Mouse (Mus musculus): ENCODE results near the gene Mphosph9. TPM values are rescaled to one million over a fixed set of nuclear protein-coding genes. Genes with fewer than 3 reads are reported as not detected.
"Not testable (repeated sequence)": the region's sequence is repeated elsewhere in the genome, so short reads cannot be mapped to it uniquely, and the experiment has no call there.

Gene Mphosph9
- total RNA-seq (2021) = 1 to 10 TPM; 7.7 to 9.7 TPM
- long read RNA-seq, experiment 1, full-length matches to known transcripts = 1 of 8 reads
- long read RNA-seq, experiment 1, partial matches to known transcripts = 2 of 8 reads
- long read RNA-seq, experiment 1, other reads (novel, unspliced or antisense) = 5 of 8 reads
- long read RNA-seq, experiment 2, partial matches to known transcripts = 0 of 7 reads
- long read RNA-seq, experiment 2, other reads (novel, unspliced or antisense) = 7 of 7 reads

GRCm38 (mm10) chr5:124327510-124328364, at the start of gene Mphosph9, which contains the start of gene 2810006K23Rik:
Gene Mphosph9 (minus strand): TSS chr5:124327972.
Gene 2810006K23Rik (plus strand): TSS chr5:124328089.
- peak; percentile 98 to 99 for DNase-seq (ENCODE audit: low spot score in 2 of 2)

GRCm38 (mm10) chr5:124377149-124377548, 49.4 kb upstream of the Mphosph9 start:
- DNase-seq (ENCODE audit: low spot score in 2 of 2) = no peak

GRCm38 (mm10) chr5:124376401-124376800, 48.6 kb upstream of the Mphosph9 start:
- DNase-seq (ENCODE audit: low spot score in 2 of 2) = no peak

- DNase-seq (ENCODE audit: low spot score in 2 of 2) = no peak
Observed at GRCm38 (mm10) chr5:124374298-124374697, 46.5 kb upstream of the Mphosph9 start.

- DNase-seq (ENCODE audit: low spot score in 2 of 2) = no peak
Observed at GRCm38 (mm10) chr5:124366721-124367120, 38.9 kb upstream of the Mphosph9 start.

- no peak for DNase-seq (ENCODE audit: low spot score in 2 of 2)
Observed at GRCm38 (mm10) chr5:124365754-124366153, 38.0 kb upstream of the Mphosph9 start.

GRCm38 (mm10) chr5:124364173-124364918, 36.6 kb upstream of the Mphosph9 start:
- no peak for DNase-seq (ENCODE audit: low spot score in 2 of 2)

- not testable (repeated sequence) for DNase-seq (ENCODE audit: low spot score in 2 of 2)
Observed at GRCm38 (mm10) chr5:124362982-124363381, 35.2 kb upstream of the Mphosph9 start, which contains the start of gene Cdk2ap1. Gene Cdk2ap1 (minus strand): TSS chr5:124363082.

GRCm38 (mm10) chr5:124359641-124360040, 31.9 kb upstream of the Mphosph9 start:
- no peak for DNase-seq (ENCODE audit: low spot score in 2 of 2)

- DNase-seq (ENCODE audit: low spot score in 2 of 2) = no peak
Observed at GRCm38 (mm10) chr5:124356695-124357094, 28.9 kb upstream of the Mphosph9 start.

GRCm38 (mm10) chr5:124355425-124355959, 27.7 kb upstream of the Mphosph9 start:
- no peak for DNase-seq (ENCODE audit: low spot score in 2 of 2)

GRCm38 (mm10) chr5:124354574-124355424, 27.0 kb upstream of the Mphosph9 start:
- peak in 1 of 2 experiments; percentile 50 for DNase-seq (ENCODE audit: low spot score in 2 of 2)

- DNase-seq (ENCODE audit: low spot score in 2 of 2) = peak; percentile 49 to 77
Observed at GRCm38 (mm10) chr5:124353726-124354547, 26.2 kb upstream of the Mphosph9 start.

- peak; percentile 52 to 62 for DNase-seq (ENCODE audit: low spot score in 2 of 2)
Observed at GRCm38 (mm10) chr5:124353011-124353725, 25.4 kb upstream of the Mphosph9 start.

- DNase-seq (ENCODE audit: low spot score in 2 of 2) = peak; percentile 67 to 84
Observed at GRCm38 (mm10) chr5:124352141-124352920, 24.6 kb upstream of the Mphosph9 start.

GRCm38 (mm10) chr5:124351604-124352003, 23.8 kb upstream of the Mphosph9 start:
- no peak for DNase-seq (ENCODE audit: low spot score in 2 of 2)

- peak; percentile 54 to 79 for DNase-seq (ENCODE audit: low spot score in 2 of 2)
Observed at GRCm38 (mm10) chr5:124351111-124351560, 23.4 kb upstream of the Mphosph9 start.

- DNase-seq (ENCODE audit: low spot score in 2 of 2) = no peak
Observed at GRCm38 (mm10) chr5:124350350-124350749, 22.6 kb upstream of the Mphosph9 start.

Measured in gastrocnemius, postnatal 4 days (tissue).